Mouse (Mus musculus): Measurements from ENCODE around the gene Pla2g2e. TPM values are rescaled to one million over a fixed set of nuclear protein-coding genes. Genes with fewer than 3 reads are reported as not detected.

Gene Pla2g2e
- polyA plus RNA-seq (2016; fragmentation: Nextera tagmentation; extraction: Ambion mirVana) = not detected in 2 replicates

GRCm38 (mm10) chr4:138877731-138878130 is at the start of gene Pla2g2e:
Pla2g2e (plus strand) TSS chr4:138877942.
- no peaks in the 10 kb centered on the region for H3K9me3 ChIP-seq
- H3K27ac ChIP-seq = 0 out of 2 replicates have a peak within 1 kb of the TSS, but pooled peaks have one; percentile 53
- 86% methylated on average over 4 of the region's 4 CpGs for WGBS
- H3K27me3 ChIP-seq (ENCODE audit: insufficient read depth, poor library complexity, severe bottlenecking) = peaks cover 31% of the 10 kb centered on the region
- H3K4me1 ChIP-seq (replicated peaks) = peaks cover 34% of the 10 kb centered on the region
- H3K4me3 ChIP-seq = no peak within 1 kb of the TSS
- no peak for DNase-seq (ENCODE audit: low spot score)
- H3K36me3 ChIP-seq = no peaks in the 10 kb centered on the region

GRCm38 (mm10) chr4:138839806-138840205 is 37.9 kb upstream of the Pla2g2e start:
- 91% methylated on average over 6 of the region's 6 CpGs for WGBS
- Histone ChIP-seq H3K4me1 (replicated peaks) (no peaks in the 10 kb centered on the region), H3K9me3 (peaks cover 21% of the 10 kb centered on the region), H3K4me3 (no peak overlapping the region), H3K36me3 (no peaks in the 10 kb centered on the region), H3K27me3 (ENCODE audit: insufficient read depth, poor library complexity, severe bottlenecking) (no peaks in the 10 kb centered on the region), H3K27ac (no peak overlapping the region)
- no peak for DNase-seq (ENCODE audit: low spot score)

GRCm38 (mm10) chr4:138840726-138841125 is 37.0 kb upstream of the Pla2g2e start:
- no peaks in the 10 kb centered on the region for H3K36me3 ChIP-seq
- H3K4me1 ChIP-seq (replicated peaks) = no peaks in the 10 kb centered on the region
- H3K27me3 ChIP-seq (ENCODE audit: insufficient read depth, poor library complexity, severe bottlenecking) = no peaks in the 10 kb centered on the region
- DNase-seq (ENCODE audit: low spot score) = no peak
- H3K4me3 ChIP-seq = no peak overlapping the region
- H3K9me3 ChIP-seq = peaks cover 24% of the 10 kb centered on the region
- 80% methylated on average over 8 of the region's 8 CpGs for WGBS
- no peak overlapping the region for H3K27ac ChIP-seq

- Histone ChIP-seq H3K27ac (no peak overlapping the region), H3K27me3 (ENCODE audit: insufficient read depth, poor library complexity, severe bottlenecking) (no peaks in the 10 kb centered on the region), H3K4me3 (no peak overlapping the region), H3K4me1 (replicated peaks) (no peaks in the 10 kb centered on the region), H3K9me3 (peaks cover 24% of the 10 kb centered on the region), H3K36me3 (no peaks in the 10 kb centered on the region)
- no peak for DNase-seq (ENCODE audit: low spot score)
- 93% methylated on average over 7 of the region's 7 CpGs for WGBS
Measured at GRCm38 (mm10) chr4:138841386-138841785, 36.4 kb upstream of the Pla2g2e start.

GRCm38 (mm10) chr4:138851463-138851862 is 26.3 kb upstream of the Pla2g2e start:
- H3K27me3 ChIP-seq (ENCODE audit: insufficient read depth, poor library complexity, severe bottlenecking) = no peaks in the 10 kb centered on the region
- H3K9me3 ChIP-seq = no peaks in the 10 kb centered on the region
- no peaks in the 10 kb centered on the region for H3K4me1 ChIP-seq (replicated peaks)
- no peaks in the 10 kb centered on the region for H3K36me3 ChIP-seq
- H3K27ac ChIP-seq = no peak overlapping the region
- DNase-seq (ENCODE audit: low spot score) = peak; percentile 77
- no peak overlapping the region for H3K4me3 ChIP-seq
- 8% methylated on average over 4 of the region's 4 CpGs for WGBS

GRCm38 (mm10) chr4:138852961-138853360 is 24.8 kb upstream of the Pla2g2e start:
- 82% methylated on average over 6 of the region's 6 CpGs for WGBS
- no peaks in the 10 kb centered on the region for H3K36me3 ChIP-seq

GRCm38 (mm10) chr4:138855092-138855632 is 22.6 kb upstream of the Pla2g2e start:
- no peak for DNase-seq (ENCODE audit: low spot score)
- Histone ChIP-seq H3K4me3 (no peak overlapping the region), H3K27me3 (ENCODE audit: insufficient read depth, poor library complexity, severe bottlenecking) (no peaks in the 10 kb centered on the region; the same call in 1 of the 2 replicates), H3K36me3 (no peaks in the 10 kb centered on the region), H3K9me3 (no peaks in the 10 kb centered on the region), H3K27ac (no peak overlapping the region), H3K4me1 (replicated peaks) (peaks cover 14% of the 10 kb centered on the region; the same call in 1 of the 2 replicates)
- WGBS = 93% methylated on average over 9 of the region's 9 CpGs

More at GRCm38 (mm10) chr4:138852961-138853360, 24.8 kb upstream of the Pla2g2e start:
- no peak overlapping the region for H3K27ac ChIP-seq
- H3K27me3 ChIP-seq (ENCODE audit: insufficient read depth, poor library complexity, severe bottlenecking) = no peaks in the 10 kb centered on the region
- H3K9me3 ChIP-seq = no peaks in the 10 kb centered on the region
- no peak overlapping the region for H3K4me3 ChIP-seq
- no peaks in the 10 kb centered on the region for H3K4me1 ChIP-seq (replicated peaks)
- DNase-seq (ENCODE audit: low spot score) = no peak

GRCm38 (mm10) chr4:138856491-138856890 is 21.3 kb upstream of the Pla2g2e start:
- Histone ChIP-seq H3K4me3 (no peak overlapping the region), H3K27me3 (ENCODE audit: insufficient read depth, poor library complexity, severe bottlenecking) (no peaks in the 10 kb centered on the region; the same call in 1 of the 2 replicates), H3K27ac (no peak overlapping the region), H3K9me3 (no peaks in the 10 kb centered on the region), H3K4me1 (replicated peaks) (peaks cover 16% of the 10 kb centered on the region; the same call in 1 of the 2 replicates), H3K36me3 (no peaks in the 10 kb centered on the region)
- WGBS = 32% methylated on average over 7 of the region's 7 CpGs
- DNase-seq (ENCODE audit: low spot score) = peak; percentile 72

- H3K36me3 ChIP-seq = no peaks in the 10 kb centered on the region
- H3K4me3 ChIP-seq = no peak overlapping the region
- WGBS = 88% methylated on average over 10 of the region's 10 CpGs
Measured at GRCm38 (mm10) chr4:138857576-138857975, 20.2 kb upstream of the Pla2g2e start.

GRCm38 (mm10) chr4:138858446-138858845 is 19.3 kb upstream of the Pla2g2e start:
- H3K36me3 ChIP-seq = no peaks in the 10 kb centered on the region
- no peaks in the 10 kb centered on the region for H3K9me3 ChIP-seq
- no peak for DNase-seq (ENCODE audit: low spot score)
- WGBS = 84% methylated on average over 15 of the region's 15 CpGs
- no peak overlapping the region for H3K4me3 ChIP-seq
- H3K4me1 ChIP-seq (replicated peaks) = peaks cover 16% of the 10 kb centered on the region; the same call in 1 of the 2 replicates
- no peak overlapping the region for H3K27ac ChIP-seq
- H3K27me3 ChIP-seq (ENCODE audit: insufficient read depth, poor library complexity, severe bottlenecking) = no peaks in the 10 kb centered on the region; the same call in 1 of the 2 replicates

More at GRCm38 (mm10) chr4:138857576-138857975, 20.2 kb upstream of the Pla2g2e start:
- Histone ChIP-seq H3K27ac (no peak overlapping the region), H3K27me3 (ENCODE audit: insufficient read depth, poor library complexity, severe bottlenecking) (no peaks in the 10 kb centered on the region; the same call in 1 of the 2 replicates), H3K9me3 (no peaks in the 10 kb centered on the region), H3K4me1 (replicated peaks) (peaks cover 16% of the 10 kb centered on the region; the same call in 1 of the 2 replicates)
- no peak for DNase-seq (ENCODE audit: low spot score)

- Histone ChIP-seq H3K27ac (peak overlapping the region; percentile 71), H3K9me3 (no peaks in the 10 kb centered on the region), H3K27me3 (ENCODE audit: insufficient read depth, poor library complexity, severe bottlenecking) (no peaks in the 10 kb centered on the region; the same call in 1 of the 2 replicates), H3K36me3 (no peaks in the 10 kb centered on the region), H3K4me1 (replicated peaks) (peaks cover 16% of the 10 kb centered on the region; the same call in 1 of the 2 replicates), H3K4me3 (peak overlapping the region; percentile 48)
- 18% methylated on average over 9 of the region's 9 CpGs for WGBS
- peak; percentile 59 for DNase-seq (ENCODE audit: low spot score)
Measured at GRCm38 (mm10) chr4:138859245-138859644, 18.5 kb upstream of the Pla2g2e start.

- H3K4me3 ChIP-seq = peak overlapping the region; percentile 48
- H3K27me3 ChIP-seq (ENCODE audit: insufficient read depth, poor library complexity, severe bottlenecking) = no peaks in the 10 kb centered on the region; the same call in 1 of the 2 replicates
- H3K36me3 ChIP-seq = no peaks in the 10 kb centered on the region
- WGBS = 5% methylated on average over 13 of the region's 13 CpGs
- peak; percentile 91 for DNase-seq (ENCODE audit: low spot score)
- no peaks in the 10 kb centered on the region for H3K9me3 ChIP-seq
- H3K4me1 ChIP-seq (replicated peaks) = peaks cover 16% of the 10 kb centered on the region; the same call in 1 of the 2 replicates
- H3K27ac ChIP-seq = peak overlapping the region; percentile 71
Measured at GRCm38 (mm10) chr4:138859728-138860127, 18.0 kb upstream of the Pla2g2e start.

- H3K36me3 ChIP-seq = no peaks in the 10 kb centered on the region
- WGBS = 73% methylated on average over 10 of the region's 10 CpGs
- H3K27ac ChIP-seq = no peak within 1 kb of the TSS
- H3K9me3 ChIP-seq = no peaks in the 10 kb centered on the region
- no peaks in the 10 kb centered on the region; the same call in 1 of the 2 replicates for H3K27me3 ChIP-seq (ENCODE audit: insufficient read depth, poor library complexity, severe bottlenecking)
- H3K4me3 ChIP-seq = no peak within 1 kb of the TSS
- DNase-seq (ENCODE audit: low spot score) = no peak
- H3K4me1 ChIP-seq (replicated peaks) = peaks cover 24% of the 10 kb centered on the region; the same call in 1 of the 2 replicates
Measured at GRCm38 (mm10) chr4:138863344-138863998, 14.3 kb upstream of the Pla2g2e start, which contains the start of gene Pla2g5. Pla2g5 (minus strand) TSS chr4:138863482.

All from hindbrain, embryonic 10.5 days (tissue).